Mouse (Mus musculus): ENCODE measurements at regions not wholly inside any gene's neighbourhood (a gene's known extent, or its start where the extent isn't known, plus 50 kb on each side); places are given as distances from the start of the nearest gene placed in this dataset.

GRCm38 (mm10) chr7:96108768-96109167 lies 62.3 kb upstream of the Tenm4 start:
- no peak for TF ChIP-seq POLR2A (IDR thresholded peaks at IDR 0.05; ENCODE audit: control insufficient read depth, low read depth, low read length)
- no peak for TF ChIP-seq CTCF (IDR thresholded peaks at IDR 0.05; ENCODE audit: control insufficient read depth, insufficient read depth, insufficient replicate concordance, low read depth, low read length)

Measured in testis, adult 2 months (tissue).